Mouse (Mus musculus) neural tube, embryonic 12.5 days (tissue): ENCODE results near the gene Kri1. TPM values are rescaled to one million over a fixed set of nuclear protein-coding genes. Genes with fewer than 3 reads are reported as not detected.

ENCODE experiments used
- polyA plus RNA-seq: library from polyadenylated mRNA; unstranded; fragments of >200 nt; fragmentation: Nextera tagmentation; extraction: Ambion mirVana; gene quantifications from 2 replicates; pipeline ENCODE4 v1.2.1, GENCODE M21; 2016

The Kri1 gene
- polyA plus RNA-seq, 1 experiment from 2014 or later: 18.0 TPM

Other genes starting within 250 kb of the Kri1 start
- 0.66 and 2.9 TPM in 2 replicates for gene Zglp1, start 220.9 kb downstream of the Kri1 start, polyA plus RNA-seq
- 0.96 and 1.7 TPM in 2 replicates for gene Gm49373, start 214.9 kb downstream of the Kri1 start, polyA plus RNA-seq
- gene Fdx1l, start 214.4 kb downstream of the Kri1 start, polyA plus RNA-seq: 44.0 and 57.0 TPM in 2 replicates
- 1.6 and 2.8 TPM in 2 replicates for gene Gm38431, start 196.0 kb downstream of the Kri1 start, polyA plus RNA-seq
- gene Raver1, start 196.0 kb downstream of the Kri1 start, polyA plus RNA-seq: 54.2 and 63.4 TPM in 2 replicates
- 14.1 and 15.2 TPM in 2 replicates for gene Tyk2, start 156.7 kb downstream of the Kri1 start, polyA plus RNA-seq
- gene Cdc37, start 138.0 kb downstream of the Kri1 start, polyA plus RNA-seq: 271 and 293 TPM in 2 replicates
- 12.3 and 14.7 TPM in 2 replicates for gene Pde4a, start 122.3 kb downstream of the Kri1 start, polyA plus RNA-seq
- gene Keap1, start 48.6 kb downstream of the Kri1 start, polyA plus RNA-seq: 53.9 and 55.1 TPM in 2 replicates
- 1.5 and 2.0 TPM in 2 replicates for gene S1pr5, start 39.5 kb downstream of the Kri1 start, polyA plus RNA-seq
- 57.4 and 57.6 TPM in 2 replicates for gene Atg4d, start 22.7 kb downstream of the Kri1 start, polyA plus RNA-seq
- 94.6 and 96.1 TPM in 2 replicates for gene Cdkn2d, start 3.4 kb upstream of the Kri1 start, polyA plus RNA-seq
- gene Ap1m2, start 24.4 kb upstream of the Kri1 start, polyA plus RNA-seq: 0.65 and 1.3 TPM in 2 replicates
- gene Slc44a2, start 32.7 kb upstream of the Kri1 start, polyA plus RNA-seq: 78.4 and 85.2 TPM in 2 replicates
- 280 and 286 TPM in 2 replicates for gene Ilf3, start 79.9 kb upstream of the Kri1 start, polyA plus RNA-seq
- gene Qtrt1, start 123.9 kb upstream of the Kri1 start, polyA plus RNA-seq: 42.3 and 49.5 TPM in 2 replicates
- 74.7 and 80.4 TPM in 2 replicates for gene Dnm2, start 136.9 kb upstream of the Kri1 start, polyA plus RNA-seq
- 67.3 and 69.1 TPM in 2 replicates for gene Tmed1, start 222.3 kb upstream of the Kri1 start, polyA plus RNA-seq
- gene AB124611, start 238.2 kb upstream of the Kri1 start, polyA plus RNA-seq: 4.5 and 4.7 TPM in 2 replicates